Mouse (Mus musculus) adrenal gland, postnatal 10 days (tissue): Measurements from ENCODE around the gene Xlr5c. TPM values are rescaled to one million over a fixed set of nuclear protein-coding genes. Genes with fewer than 3 reads are reported as not detected.
"Not testable (repeated sequence)": the region's sequence is repeated elsewhere in the genome, so short reads cannot be mapped to it uniquely, and the experiment has no call there.

Source experiments
- DNase-seq: peaks from one replicate; pipeline ENCODE4 v3.0.0; 2021; ENCODE audit warnings: mixed read lengths
- long read RNA-seq, 2 experiments: library from polyadenylated mRNA; stranded (forward); transcript quantifications; one replicate each; pipeline ENCODE4 v2.0.0; 2021
- total RNA-seq, 2 experiments: library from RNA; stranded (reverse); gene quantifications; 2 replicates each; pipeline ENCODE4 v1.2.3; 2021

Gene Xlr5c
- total RNA-seq, result under 1 TPM; 0.45 to 0.69 TPM
- long read RNA-seq, experiment 1, result 0 reads
- long read RNA-seq, experiment 2, result 0 reads

GRCm38 (mm10) chrX:73292876-73293275 lies at the start of gene Xlr5c, which contains the start of gene Xlr5a:
Gene Xlr5c, minus strand, starts transcription at chrX:73292976.
Gene Xlr5a, minus strand, starts transcription at chrX:73292976.
- not testable (repeated sequence) for DNase-seq

DNA sequence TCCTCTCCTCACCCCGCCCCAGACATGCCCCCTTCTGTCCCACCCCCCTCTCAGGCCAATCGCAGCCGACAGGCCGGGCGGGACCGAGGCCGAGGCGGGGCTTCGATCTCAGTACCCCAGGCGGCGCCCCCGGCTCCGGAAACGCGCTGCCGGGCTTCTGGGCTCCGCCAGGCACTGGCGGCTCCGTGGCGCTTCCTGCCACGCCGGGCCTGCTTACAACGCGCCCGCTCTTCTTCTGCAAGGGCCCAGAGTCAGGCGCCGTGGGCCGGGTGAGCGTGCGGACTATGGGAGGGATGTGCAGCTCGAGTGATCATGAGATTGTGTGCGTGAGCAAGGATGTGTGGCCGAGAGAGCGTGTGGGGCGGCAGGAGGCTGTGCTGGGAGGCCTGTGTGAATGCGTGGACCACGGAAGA lies 49.7 kb upstream of the Xlr5c start, which contains the start of gene Zfp275:
Gene Zfp275 (plus strand): TSS at position 139 of the 413 bp plus-strand sequence.
- DNase-seq, result peak; percentile 84

DNA sequence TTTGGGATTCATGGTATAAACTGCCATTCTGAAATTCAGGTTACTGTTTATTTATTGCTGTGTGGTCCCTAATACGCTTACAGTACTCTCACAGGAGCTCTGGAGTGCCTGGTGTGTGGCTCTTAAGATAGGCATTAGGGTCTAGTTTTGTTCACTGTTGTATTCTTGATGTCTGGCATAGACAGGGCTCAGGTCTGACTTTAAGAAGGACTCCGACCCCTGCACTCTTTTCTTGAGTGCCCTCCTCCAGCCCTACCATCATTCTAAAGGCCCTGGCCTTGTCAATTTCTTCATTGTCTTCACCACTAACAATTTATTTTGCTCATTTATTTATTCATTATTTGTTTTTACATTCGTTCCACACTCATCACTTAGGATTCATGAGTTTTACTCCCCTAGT lies 49.3 kb upstream of the Xlr5c start:
- no peak for DNase-seq

GRCm38 (mm10) chrX:73341473-73341872 lies 48.7 kb upstream of the Xlr5c start:
- no peak for DNase-seq

- no peak for DNase-seq
Observed at GRCm38 (mm10) chrX:73336740-73337139, 44.0 kb upstream of the Xlr5c start, which contains the start of gene Gm45015. Gene Gm45015, minus strand, starts transcription at chrX:73336840.

- no peak for DNase-seq
Observed at GRCm38 (mm10) chrX:73333548-73333947, 40.8 kb upstream of the Xlr5c start.

- DNase-seq, result no peak
Observed at GRCm38 (mm10) chrX:73327215-73327614, 34.4 kb upstream of the Xlr5c start.

DNA sequence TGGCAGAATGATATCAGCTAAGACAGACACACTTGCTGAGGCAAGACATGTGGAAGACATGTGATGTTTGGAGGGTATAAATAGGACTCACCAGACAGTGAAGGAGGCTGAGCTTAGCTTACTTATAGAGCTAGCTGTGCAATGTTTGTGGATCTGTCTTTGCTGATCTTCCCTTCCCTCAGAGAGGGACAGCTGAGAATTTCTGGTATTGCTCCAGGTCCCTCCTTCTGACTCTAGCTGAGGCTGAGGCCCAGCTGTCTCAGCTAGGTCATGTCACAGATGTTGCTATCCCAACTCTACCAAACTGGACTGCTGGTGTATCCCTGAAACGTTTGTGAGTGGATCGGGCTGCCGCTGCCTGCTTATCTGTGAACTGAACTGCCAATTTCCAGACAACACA lies 28.3 kb upstream of the Xlr5c start:
- no peak for DNase-seq

DNA sequence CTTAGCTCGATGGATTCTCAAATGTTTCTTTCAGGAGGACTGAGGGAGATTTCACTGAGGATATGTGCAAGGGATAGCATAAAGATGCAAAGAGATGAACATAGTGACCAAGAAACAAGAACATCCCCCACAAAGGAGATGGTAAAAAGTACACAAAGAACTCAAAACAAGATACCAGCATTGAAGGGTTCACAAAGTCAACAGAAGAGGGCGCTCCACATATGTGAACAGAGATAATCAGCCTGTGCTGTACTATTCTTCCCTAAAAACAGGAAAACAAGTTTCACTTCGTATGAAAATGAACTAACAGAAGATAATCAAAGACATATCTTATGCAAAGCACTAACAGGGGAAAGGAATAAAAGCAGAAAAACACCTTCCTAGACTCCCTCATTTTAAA lies 19.7 kb upstream of the Xlr5c start:
- DNase-seq, result peak; percentile 44

DNA sequence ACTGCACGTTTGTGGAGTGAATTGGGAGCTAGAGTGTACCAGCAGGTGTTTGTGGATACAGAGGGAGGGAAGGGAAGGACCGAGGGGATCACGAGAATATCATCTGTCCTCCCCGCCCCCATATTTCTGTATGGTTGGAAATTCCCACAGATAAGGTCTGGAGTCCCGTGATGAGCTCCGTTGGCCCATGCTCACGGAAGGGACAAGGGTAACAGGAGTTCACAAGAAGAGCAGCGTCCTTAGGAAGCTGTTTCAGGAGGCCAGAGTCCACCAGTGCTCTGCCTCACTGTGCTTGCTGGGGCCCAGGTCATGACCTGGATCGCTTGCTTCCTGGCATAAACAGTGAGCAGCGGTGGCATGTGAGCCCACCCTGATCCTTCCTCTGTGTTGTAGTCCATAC lies 3.0 kb upstream of the Xlr5c start:
- not testable (repeated sequence) for DNase-seq

GRCm38 (mm10) chrX:73265270-73265669 lies 27.5 kb downstream of the Xlr5c start, which contains the start of gene Xlr3c:
Gene Xlr3c, minus strand, starts transcription at chrX:73265390.
- DNase-seq, result not testable (repeated sequence)

DNA sequence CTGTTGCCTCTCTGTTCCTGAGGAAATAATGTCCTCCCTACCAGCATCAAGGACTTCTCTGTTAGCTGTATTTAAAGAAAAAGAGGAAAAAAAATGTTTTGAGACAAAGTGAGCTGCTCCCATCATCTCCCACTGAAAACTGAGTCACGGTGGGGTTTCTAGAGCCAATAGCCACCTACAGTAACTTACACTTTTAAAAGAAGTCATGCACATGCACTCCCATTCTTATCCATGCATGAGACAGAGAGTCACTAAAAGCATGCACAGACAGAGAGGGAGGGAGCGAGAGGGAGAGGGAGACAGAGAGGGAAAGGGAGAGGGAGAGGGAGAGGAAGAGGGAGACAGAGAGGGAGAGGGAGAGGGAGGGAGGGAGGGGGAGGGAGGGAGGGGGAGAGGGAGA lies 30.3 kb downstream of the Xlr5c start:
- not testable (repeated sequence) for DNase-seq

DNA sequence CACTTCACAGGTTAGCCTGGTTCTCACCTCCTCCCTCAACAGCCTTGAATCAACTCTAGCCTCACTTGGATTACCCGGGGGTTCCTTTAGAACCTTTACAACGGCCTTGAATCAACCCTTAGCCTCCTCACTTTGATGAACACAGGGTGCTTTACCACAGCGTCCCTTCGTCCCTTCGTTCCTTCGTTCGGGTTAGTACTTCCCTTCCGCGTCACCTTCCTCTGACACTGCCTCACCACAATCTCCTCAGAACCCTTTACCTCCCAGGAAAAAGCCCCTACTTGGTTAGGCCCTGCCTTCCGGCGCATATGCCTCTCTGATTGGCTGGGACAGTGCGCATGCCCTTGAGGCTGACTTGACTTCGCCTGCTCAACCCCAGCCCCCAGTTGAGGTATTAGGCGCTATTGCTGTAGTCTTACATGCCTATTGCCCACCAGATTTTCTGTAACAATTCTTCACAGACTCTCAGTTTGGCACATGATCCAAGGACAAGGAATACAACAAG lies 49.9 kb downstream of the Xlr5c start, which contains the start of gene Xlr4c:
Gene Xlr4c (minus strand): TSS at position 310 of the 505 bp plus-strand sequence.
- DNase-seq, result not testable (repeated sequence)

Other genes starting within 250 kb of the Xlr5c start
- under 1 TPM; 0.27 to 0.76 TPM for gene Pnma3, start 228.2 kb downstream of the Xlr5c start, total RNA-seq
- 1 to 10 TPM in 1 of 2 experiments, under 1 TPM in 1; 0.85 to 1.1 TPM for gene Xlr4a, start 210.5 kb downstream of the Xlr5c start, total RNA-seq
- 1 to 10 TPM; 1.2 to 2.8 TPM for gene Xlr3a, start 195.9 kb downstream of the Xlr5c start, total RNA-seq
- gene Gm14685, start 175.9 kb downstream of the Xlr5c start, total RNA-seq, result under 1 TPM; 0.51 to 0.76 TPM
- gene Xlr5b, start 144.2 kb downstream of the Xlr5c start, total RNA-seq, result not detected
- gene DXBay18, start 143.5 kb downstream of the Xlr5c start, total RNA-seq, result not detected
- not detected for gene Spin2d, start 116.0 kb downstream of the Xlr5c start, total RNA-seq
- gene Xlr3b, start 100.8 kb downstream of the Xlr5c start, total RNA-seq, result 1 to 10 TPM; 4.6 to 7.8 TPM
- gene Xlr4b, start 78.6 kb downstream of the Xlr5c start, total RNA-seq, result under 1 TPM in 1 of 2 experiments, not detected in 1; 0.60 TPM
- gene F8a, start 64.7 kb downstream of the Xlr5c start, total RNA-seq, result 1 to 10 TPM; 7.3 to 7.8 TPM
- gene Xlr4c, start 49.8 kb downstream of the Xlr5c start, total RNA-seq, result under 1 TPM; 0.66 to 0.76 TPM
- gene Xlr3c, start 27.6 kb downstream of the Xlr5c start, total RNA-seq, result not detected
- gene Xlr5a, start within 50 bp of the Xlr5c start, total RNA-seq, result under 1 TPM; 0.24 to 0.33 TPM
- gene Gm45015, start 43.9 kb upstream of the Xlr5c start, total RNA-seq, result not detected
- 10 to 100 TPM; 15.3 to 18.7 TPM for gene Zfp275, start 49.6 kb upstream of the Xlr5c start, total RNA-seq
- gene Gm18336, start 105.8 kb upstream of the Xlr5c start, total RNA-seq, result not detected
- under 1 TPM; 0.15 TPM for gene Zfp92, start 118.1 kb upstream of the Xlr5c start, total RNA-seq
- not detected for gene Trex2, start 142.4 kb upstream of the Xlr5c start, total RNA-seq
- gene Haus7, start 166.1 kb upstream of the Xlr5c start, total RNA-seq, result 10 to 100 TPM; 24.3 to 34.8 TPM
- gene Bgn, start 190.6 kb upstream of the Xlr5c start, total RNA-seq, result 100 to 1,000 TPM; 207 to 268 TPM
- gene Atp2b3, start 210.1 kb upstream of the Xlr5c start, total RNA-seq, result 10 to 100 TPM; 11.7 to 17.0 TPM